Mouse (Mus musculus) adrenal gland, postnatal 36 days (tissue): ENCODE data around the gene Sfmbt2. TPM values are rescaled to one million over a fixed set of nuclear protein-coding genes. Genes with fewer than 3 reads are reported as not detected.

Source experiments
- DNase-seq, 2 experiments: peaks; one replicate each; pipeline ENCODE4 v3.0.0; 2021; ENCODE audit warnings: mixed read lengths in 1 of 2
- total RNA-seq, 2 experiments: library from RNA; stranded (reverse); gene quantifications; 2 replicates each; pipeline ENCODE4 v1.2.3; 2021

Sfmbt2 gene
- total RNA-seq, 2 experiments from 2014 or later: 0.46 to 0.86 TPM

GRCm38 (mm10) chr2:10372776-10373507, 2.6 kb downstream of the Sfmbt2 start:
- peak; percentile 11 to 26 for DNase-seq

GRCm38 (mm10) chr2:10373508-10374206, 3.3 kb downstream of the Sfmbt2 start:
- DNase-seq: peak in 1 of 2 experiments; percentile 3

DNA sequence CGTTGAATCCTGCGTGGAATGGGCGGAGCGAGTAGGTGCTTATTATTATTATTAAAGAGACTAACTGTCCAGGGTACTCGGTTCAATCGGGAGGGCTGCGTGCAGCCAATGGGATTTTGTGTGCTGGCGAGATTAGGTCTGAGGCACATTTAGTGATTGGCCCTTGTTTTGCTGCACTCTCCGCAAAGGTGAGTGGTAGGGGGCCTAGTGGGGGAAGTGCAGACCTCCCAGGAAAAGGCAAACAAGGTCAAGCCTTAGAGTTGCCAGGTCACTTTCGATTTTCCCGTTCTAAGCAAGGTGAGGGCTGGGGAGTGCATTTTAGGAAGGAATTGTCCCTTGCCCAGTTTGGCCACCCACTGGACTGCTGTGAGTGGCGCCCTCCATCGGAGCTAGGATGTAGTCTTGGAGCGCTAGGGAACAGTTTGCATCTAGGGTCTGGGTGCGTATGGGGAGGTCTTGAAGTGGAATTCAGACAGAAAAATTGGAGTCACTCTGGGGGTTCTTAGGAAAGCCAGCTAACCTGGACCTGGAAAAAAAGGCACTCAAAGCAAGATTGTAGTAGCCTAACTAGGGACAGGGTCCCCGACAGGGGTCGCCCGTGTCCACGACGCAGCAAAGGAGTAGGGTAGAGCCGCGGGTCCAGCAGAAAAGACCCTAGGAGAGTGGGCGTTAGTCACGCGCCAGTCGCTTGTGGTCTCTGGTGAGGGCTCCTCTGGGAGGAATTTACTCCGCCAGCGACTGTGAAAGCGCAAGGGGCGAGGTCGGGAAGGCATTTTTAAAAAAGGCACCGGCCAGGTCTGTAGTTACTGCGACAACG, 4.1 kb downstream of the Sfmbt2 start:
- DNase-seq: peak in 1 of 2 experiments; percentile 8

DNA sequence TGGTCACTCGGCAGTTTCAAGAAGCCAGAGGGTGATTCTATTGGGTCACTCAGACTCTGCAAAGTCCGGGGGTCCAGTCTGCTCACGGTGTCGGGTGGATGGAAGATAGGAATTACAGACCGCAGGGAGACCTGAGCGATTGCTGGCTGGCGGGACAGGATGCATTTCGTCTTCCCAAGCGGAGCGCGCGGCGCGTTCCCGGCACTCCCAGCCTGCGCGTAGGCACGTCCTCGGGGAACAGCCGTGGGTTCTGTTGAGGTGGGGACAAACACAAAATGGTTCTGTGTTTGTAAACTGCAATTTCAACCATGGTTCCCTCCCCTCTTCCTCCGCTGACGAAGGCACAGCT, 4.7 kb downstream of the Sfmbt2 start:
- peak; percentile 14 to 25 for DNase-seq

GRCm38 (mm10) chr2:10389988-10390387, 19.7 kb downstream of the Sfmbt2 start:
- no peak for DNase-seq

GRCm38 (mm10) chr2:10390791-10391190, 20.5 kb downstream of the Sfmbt2 start:
- DNase-seq: no peak

GRCm38 (mm10) chr2:10395143-10395542, 24.8 kb downstream of the Sfmbt2 start:
- DNase-seq: no peak

GRCm38 (mm10) chr2:10397790-10398189, 27.5 kb downstream of the Sfmbt2 start:
- DNase-seq: no peak

DNA sequence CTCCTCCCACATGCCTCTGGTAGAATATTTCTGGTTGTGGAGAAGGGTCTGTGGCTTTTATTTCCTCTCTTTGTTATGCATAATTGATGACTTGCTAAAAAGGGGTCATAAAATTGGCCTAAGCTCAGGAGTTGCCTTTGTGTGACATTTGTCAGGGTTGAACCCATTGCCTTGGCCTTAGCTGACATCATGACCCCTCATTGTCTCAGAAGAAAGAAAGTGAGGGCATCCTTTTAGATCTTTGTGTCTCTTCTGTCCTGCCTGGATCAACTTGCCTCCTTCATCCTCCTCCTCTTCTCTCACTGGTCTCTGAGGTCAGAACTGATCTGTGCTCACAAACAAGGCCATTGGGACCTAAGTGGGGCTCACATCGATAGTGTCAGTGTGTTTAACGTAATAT, 35.8 kb downstream of the Sfmbt2 start:
- DNase-seq: no peak

GRCm38 (mm10) chr2:10409422-10409821, 39.1 kb downstream of the Sfmbt2 start:
- no peak for DNase-seq

GRCm38 (mm10) chr2:10410069-10410468, 39.8 kb downstream of the Sfmbt2 start:
- no peak for DNase-seq

- DNase-seq: no peak
Measured at GRCm38 (mm10) chr2:10420944-10421420, 50.7 kb downstream of the Sfmbt2 start.

DNA sequence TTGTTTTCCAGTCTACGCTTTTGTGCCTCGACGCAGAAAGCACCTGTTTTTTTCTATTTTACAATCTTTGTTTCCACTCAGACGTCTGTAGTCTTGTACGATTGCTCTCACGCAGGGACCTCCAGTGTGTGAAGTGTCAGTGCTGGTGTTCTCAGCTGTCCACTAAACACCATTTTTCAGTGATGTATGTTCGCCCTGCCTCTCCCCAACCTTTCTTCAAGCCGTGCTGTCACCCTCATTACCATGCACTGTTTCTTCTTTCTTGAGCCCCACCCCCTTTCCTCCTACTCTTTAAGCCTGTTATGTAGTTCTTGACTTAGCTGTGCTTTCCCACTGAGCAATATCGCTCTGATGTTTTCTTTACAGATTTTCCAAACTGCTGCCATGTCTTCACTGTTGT, 67.0 kb downstream of the Sfmbt2 start:
- DNase-seq: no peak

DNA sequence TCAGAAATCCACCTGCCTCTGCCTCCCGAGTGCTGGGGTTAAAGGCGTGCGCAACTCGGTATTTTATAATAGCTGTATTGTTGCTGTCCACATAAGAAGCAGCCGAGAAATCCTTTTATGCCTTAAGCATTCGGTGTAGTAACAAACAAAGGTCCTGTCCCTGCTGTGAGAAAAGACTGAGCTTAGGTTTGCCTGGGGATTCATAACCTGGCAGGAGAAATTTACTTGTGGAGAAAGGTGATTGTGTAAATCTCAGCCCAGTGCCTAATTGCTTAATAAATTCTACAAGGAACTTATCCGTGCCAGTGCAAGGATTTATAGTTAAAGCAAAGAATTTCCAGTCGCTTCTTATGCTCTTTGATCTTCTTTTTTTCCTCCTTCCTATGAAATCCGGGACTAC, 71.5 kb downstream of the Sfmbt2 start:
- DNase-seq: no peak

GRCm38 (mm10) chr2:10453577-10453976, 83.3 kb downstream of the Sfmbt2 start:
- DNase-seq: no peak

- DNase-seq: no peak
Measured at GRCm38 (mm10) chr2:10458309-10458708, 88.0 kb downstream of the Sfmbt2 start.

DNA sequence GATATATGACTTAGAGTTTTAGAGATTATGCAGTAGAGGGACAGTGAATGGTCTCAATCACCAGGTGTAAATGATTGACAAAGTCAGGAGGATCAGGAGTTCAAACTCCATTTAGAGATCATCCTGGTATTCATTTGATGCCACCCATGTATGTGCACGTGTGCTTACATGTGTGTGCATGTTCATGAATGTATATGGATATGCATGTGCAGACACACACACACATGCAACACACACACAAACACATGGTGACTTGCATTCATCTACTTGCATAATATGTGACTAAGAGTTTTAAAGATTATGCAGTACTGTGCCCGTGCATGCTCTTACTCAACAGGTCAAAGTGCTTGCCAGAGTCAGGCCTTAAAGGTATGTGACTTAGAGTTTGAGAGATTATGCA, 146.2 kb downstream of the Sfmbt2 start:
- no peak for DNase-seq

- no peak for DNase-seq
Measured at GRCm38 (mm10) chr2:10521719-10522415, 151.6 kb downstream of the Sfmbt2 start.

DNA sequence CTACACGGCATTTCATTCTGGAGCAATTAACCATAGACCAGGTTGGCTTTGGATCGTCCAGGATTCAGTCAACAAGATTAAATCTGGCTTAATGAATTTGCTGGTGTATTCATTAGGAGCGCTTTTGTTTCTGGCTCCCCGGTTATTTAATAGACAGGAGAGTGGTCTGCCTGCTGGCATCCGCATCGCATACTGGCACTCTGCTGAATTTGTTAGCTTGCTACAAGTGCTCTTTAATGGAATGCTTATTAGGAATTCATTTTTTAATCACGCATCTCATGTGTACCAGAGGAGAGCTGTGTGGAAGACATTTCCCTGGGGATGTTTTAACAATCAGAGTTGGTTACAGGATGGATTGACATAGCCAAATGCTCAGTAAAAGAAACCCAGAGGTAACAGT, 155.3 kb downstream of the Sfmbt2 start:
- DNase-seq: no peak

- no peak for DNase-seq
Measured at GRCm38 (mm10) chr2:10541762-10542161, 171.5 kb downstream of the Sfmbt2 start.

GRCm38 (mm10) chr2:10542388-10542787, 172.1 kb downstream of the Sfmbt2 start:
- DNase-seq: no peak

DNA sequence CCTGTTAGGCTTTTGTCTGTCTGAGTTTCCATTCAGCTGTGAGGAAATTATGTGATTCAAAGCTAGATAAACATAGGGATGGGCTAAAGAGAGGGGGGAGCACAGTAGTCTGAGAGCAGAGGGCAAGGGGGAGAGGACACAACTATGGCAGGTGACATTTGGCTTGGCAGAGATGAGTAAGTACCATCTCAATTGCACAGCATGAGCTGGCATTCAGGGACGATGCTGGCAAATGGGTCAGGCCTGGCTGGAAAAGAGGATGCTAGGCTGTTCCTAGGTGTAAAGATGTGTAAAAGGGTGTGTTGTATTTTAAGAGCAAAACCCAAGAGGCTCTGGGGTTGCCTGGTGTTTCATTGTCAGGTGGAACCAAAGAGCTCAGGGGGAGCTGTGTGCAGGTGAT, 188.5 kb downstream of the Sfmbt2 start:
- no peak for DNase-seq
